Mouse (Mus musculus): ENCODE data around the gene Gata1. TPM values are rescaled to one million over a fixed set of nuclear protein-coding genes. Genes with fewer than 3 reads are reported as not detected.

Gene Gata1
- total RNA-seq, 1 experiment = 1.1 TPM

DNA sequence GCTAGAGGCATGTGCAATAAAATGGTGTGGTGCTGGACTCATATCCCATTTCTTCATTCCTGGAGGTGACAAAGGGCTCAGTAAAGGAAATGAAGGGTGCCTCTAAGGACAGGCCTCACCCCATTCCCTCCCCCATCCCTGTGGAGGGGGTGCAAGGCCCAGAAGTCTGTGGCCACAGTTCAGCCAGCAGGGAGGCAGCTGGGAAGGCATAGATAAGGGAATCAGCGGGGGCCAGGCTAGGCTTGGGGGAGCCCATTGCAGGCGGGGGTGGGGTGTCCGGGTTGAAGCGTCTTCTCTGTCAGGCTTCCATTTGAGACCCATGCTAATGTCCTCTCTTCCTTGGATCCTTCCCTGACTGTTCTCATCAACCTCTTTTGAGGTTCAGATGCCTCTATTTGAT lies 6.6 kb downstream of the Gata1 start:
- peaks cover 0 to 5% of the 10 kb centered on the region in 2 experiments; a peak in 1 of 4 replicates for H3K4me1 ChIP-seq (ENCODE audit: control insufficient read depth in 2 of 2, insufficient read depth in 2 of 2, low read length in 2 of 2, poor library complexity in 1 of 2)
- in situ Hi-C loops (cut with MboI; ENCODE audit: low sequenced_read_pairs in 2 of 2, unreplicated experiment in 2 of 2) = no loop called here
- no peak overlapping the region for H3K9ac ChIP-seq (ENCODE audit: insufficient read depth, low read depth, low read length, poor library complexity, severe bottlenecking)
- H3K27ac ChIP-seq (ENCODE audit: insufficient read depth, low read depth, low read length, poor library complexity, severe bottlenecking) = no peak overlapping the region
- TF ChIP-seq CHD2 (IDR thresholded peaks at IDR 0.05; ENCODE audit: low read depth, low read length) (no peak), MAFK (IDR thresholded peaks at IDR 0.05; ENCODE audit: insufficient read depth, low read depth, low read length) (no peak), ZNF384 (IDR thresholded peaks at IDR 0.05; ENCODE audit: low read depth, low read length) (no peak), ZC3H11A (IDR thresholded peaks at IDR 0.05; ENCODE audit: borderline replicate concordance, low read depth, low read length) (no peak), HCFC1 (IDR thresholded peaks at IDR 0.05; ENCODE audit: borderline replicate concordance, insufficient read depth, low read length) (no peak)
- H3K4me3 ChIP-seq (ENCODE audit: insufficient read depth in 1 of 2, low read depth in 1 of 2, low read length in 2 of 2, poor library complexity in 1 of 2, severe bottlenecking in 1 of 2) = no peak overlapping the region
- no peaks in the 10 kb centered on the region for H3K36me3 ChIP-seq (ENCODE audit: control insufficient read depth, insufficient read depth, low read length, poor library complexity, severe bottlenecking)
- no peak for DNase-seq (ENCODE audit: low read depth, low spot score)
- no peaks in the 10 kb centered on the region for H3K9me3 ChIP-seq (ENCODE audit: control insufficient read depth, insufficient read depth, low read depth, low read length)

DNA sequence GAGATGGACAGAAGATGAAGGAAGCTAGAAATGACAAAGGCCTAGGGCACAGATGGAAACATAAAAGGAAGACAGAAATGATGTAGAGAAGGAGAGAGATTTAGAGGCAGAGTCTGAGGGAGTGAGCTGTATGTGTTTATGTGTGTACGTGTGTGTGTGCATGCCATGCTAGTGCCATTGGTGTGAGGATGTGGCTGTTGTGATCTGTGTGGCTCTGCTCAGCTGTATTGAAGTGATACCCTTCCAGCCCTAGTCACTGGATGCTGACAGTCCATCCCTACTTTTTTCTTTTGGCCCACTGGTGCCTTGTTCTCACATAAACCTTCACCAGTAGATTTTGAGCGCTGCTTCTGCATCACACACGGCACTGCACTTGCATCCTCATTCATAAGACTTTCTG lies 9.0 kb downstream of the Gata1 start:
- Histone ChIP-seq H3K9me3 (ENCODE audit: control insufficient read depth, insufficient read depth, low read depth, low read length) (no peaks in the 10 kb centered on the region), H3K9ac (ENCODE audit: insufficient read depth, low read depth, low read length, poor library complexity, severe bottlenecking) (no peak overlapping the region), H3K27ac (ENCODE audit: insufficient read depth, low read depth, low read length, poor library complexity, severe bottlenecking) (no peak overlapping the region), H3K4me1 (ENCODE audit: control insufficient read depth in 2 of 2, insufficient read depth in 2 of 2, low read length in 2 of 2, poor library complexity in 1 of 2) (peaks cover 0 to 6% of the 10 kb centered on the region in 2 experiments; a peak in 1 of 4 replicates), H3K36me3 (ENCODE audit: control insufficient read depth, insufficient read depth, low read length, poor library complexity, severe bottlenecking) (no peaks in the 10 kb centered on the region), H3K4me3 (ENCODE audit: insufficient read depth in 1 of 2, low read depth in 1 of 2, low read length in 2 of 2, poor library complexity in 1 of 2, severe bottlenecking in 1 of 2) (no peak overlapping the region)
- in situ Hi-C loops (cut with MboI; ENCODE audit: low sequenced_read_pairs in 2 of 2, unreplicated experiment in 2 of 2) = no loop called here
- TF ChIP-seq ZNF384 (IDR thresholded peaks at IDR 0.05; ENCODE audit: low read depth, low read length) = no peak
- no peak for TF ChIP-seq ZC3H11A (IDR thresholded peaks at IDR 0.05; ENCODE audit: borderline replicate concordance, low read depth, low read length)
- no peak for TF ChIP-seq HCFC1 (IDR thresholded peaks at IDR 0.05; ENCODE audit: borderline replicate concordance, insufficient read depth, low read length)
- no peak for TF ChIP-seq MAFK (IDR thresholded peaks at IDR 0.05; ENCODE audit: insufficient read depth, low read depth, low read length)
- TF ChIP-seq CHD2 (IDR thresholded peaks at IDR 0.05; ENCODE audit: low read depth, low read length) = no peak
- no peak for DNase-seq (ENCODE audit: low read depth, low spot score)

DNA sequence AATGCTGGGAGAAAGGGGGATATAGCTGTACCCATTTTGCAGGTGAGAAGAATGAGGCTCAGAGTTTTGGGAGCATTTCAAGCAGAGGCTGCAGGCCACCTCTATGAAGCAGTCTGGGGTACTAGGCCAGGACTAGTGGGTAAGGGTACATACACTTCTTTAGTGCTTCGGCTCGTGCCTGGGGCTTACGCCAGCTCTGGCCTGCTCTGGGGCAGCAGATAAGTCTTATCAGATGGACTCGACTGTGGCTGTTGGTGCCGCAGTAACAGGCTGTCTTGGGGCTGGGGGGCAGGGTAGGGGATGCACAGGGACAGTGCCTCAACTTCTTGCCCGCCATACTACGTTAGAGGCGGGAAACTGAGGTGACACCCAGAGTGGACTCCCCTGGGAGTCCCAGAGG lies 9.6 kb downstream of the Gata1 start:
- no peak overlapping the region for H3K27ac ChIP-seq (ENCODE audit: insufficient read depth, low read depth, low read length, poor library complexity, severe bottlenecking)
- in situ Hi-C loops (cut with MboI; ENCODE audit: low sequenced_read_pairs in 2 of 2, unreplicated experiment in 2 of 2) = no loop called here
- H3K4me3 ChIP-seq (ENCODE audit: insufficient read depth in 1 of 2, low read depth in 1 of 2, low read length in 2 of 2, poor library complexity in 1 of 2, severe bottlenecking in 1 of 2) = no peak overlapping the region
- no peak for TF ChIP-seq ZNF384 (IDR thresholded peaks at IDR 0.05; ENCODE audit: low read depth, low read length)
- TF ChIP-seq CHD2 (IDR thresholded peaks at IDR 0.05; ENCODE audit: low read depth, low read length) = no peak
- no peak for TF ChIP-seq ZC3H11A (IDR thresholded peaks at IDR 0.05; ENCODE audit: borderline replicate concordance, low read depth, low read length)
- no peak for TF ChIP-seq MAFK (IDR thresholded peaks at IDR 0.05; ENCODE audit: insufficient read depth, low read depth, low read length)
- no peak for TF ChIP-seq HCFC1 (IDR thresholded peaks at IDR 0.05; ENCODE audit: borderline replicate concordance, insufficient read depth, low read length)
- H3K4me1 ChIP-seq (ENCODE audit: control insufficient read depth in 2 of 2, insufficient read depth in 2 of 2, low read length in 2 of 2, poor library complexity in 1 of 2) = peaks cover 0 to 6% of the 10 kb centered on the region in 2 experiments; a peak in 1 of 4 replicates
- H3K9me3 ChIP-seq (ENCODE audit: control insufficient read depth, insufficient read depth, low read depth, low read length) = no peaks in the 10 kb centered on the region
- no peak for DNase-seq (ENCODE audit: low read depth, low spot score)
- H3K9ac ChIP-seq (ENCODE audit: insufficient read depth, low read depth, low read length, poor library complexity, severe bottlenecking) = no peak overlapping the region
- H3K36me3 ChIP-seq (ENCODE audit: control insufficient read depth, insufficient read depth, low read length, poor library complexity, severe bottlenecking) = no peaks in the 10 kb centered on the region

DNA sequence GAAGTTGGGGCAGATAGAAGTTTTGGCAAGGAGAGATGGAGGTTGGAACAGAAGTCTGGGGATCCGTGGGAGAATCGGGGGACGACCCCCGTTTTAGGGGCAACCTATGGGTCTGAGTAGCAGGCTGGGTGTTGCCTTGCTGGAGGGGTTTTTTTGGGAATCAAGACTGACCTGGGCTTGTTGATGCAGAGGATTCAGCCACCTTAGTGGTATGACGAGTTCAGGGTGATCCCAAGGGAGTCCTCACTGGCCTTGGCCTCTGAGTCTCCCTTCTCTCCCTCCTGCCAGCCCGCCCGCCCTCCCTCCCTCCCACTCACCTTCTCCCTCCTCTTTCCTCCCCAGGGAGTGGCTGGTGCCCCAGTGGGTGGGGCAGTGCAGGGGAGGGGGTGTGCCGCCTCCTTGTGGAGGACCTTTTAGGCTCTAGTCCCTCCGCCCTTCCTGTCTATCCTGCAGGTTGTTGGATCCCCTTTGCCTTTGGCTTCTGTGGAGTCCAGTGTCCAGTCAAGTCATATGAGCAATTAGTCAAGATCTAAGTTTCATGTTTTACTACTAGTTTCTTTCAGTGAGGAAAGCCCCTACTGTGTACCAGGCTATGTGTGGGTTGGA lies 10.2 kb downstream of the Gata1 start:
- Histone ChIP-seq H3K9me3 (ENCODE audit: control insufficient read depth, insufficient read depth, low read depth, low read length) (no peaks in the 10 kb centered on the region), H3K4me3 (ENCODE audit: insufficient read depth in 1 of 2, low read depth in 1 of 2, low read length in 2 of 2, poor library complexity in 1 of 2, severe bottlenecking in 1 of 2) (no peak overlapping the region), H3K27ac (ENCODE audit: insufficient read depth, low read depth, low read length, poor library complexity, severe bottlenecking) (no peak overlapping the region), H3K4me1 (ENCODE audit: control insufficient read depth in 2 of 2, insufficient read depth in 2 of 2, low read length in 2 of 2, poor library complexity in 1 of 2) (peaks cover 0 to 6% of the 10 kb centered on the region in 2 experiments; a peak in 1 of 4 replicates), H3K36me3 (ENCODE audit: control insufficient read depth, insufficient read depth, low read length, poor library complexity, severe bottlenecking) (no peaks in the 10 kb centered on the region), H3K9ac (ENCODE audit: insufficient read depth, low read depth, low read length, poor library complexity, severe bottlenecking) (no peak overlapping the region)
- no peak for DNase-seq (ENCODE audit: low read depth, low spot score)
- TF ChIP-seq ZNF384 (IDR thresholded peaks at IDR 0.05; ENCODE audit: low read depth, low read length) = no peak
- no peak for TF ChIP-seq CHD2 (IDR thresholded peaks at IDR 0.05; ENCODE audit: low read depth, low read length)
- no peak for TF ChIP-seq ZC3H11A (IDR thresholded peaks at IDR 0.05; ENCODE audit: borderline replicate concordance, low read depth, low read length)
- no peak for TF ChIP-seq MAFK (IDR thresholded peaks at IDR 0.05; ENCODE audit: insufficient read depth, low read depth, low read length)
- TF ChIP-seq HCFC1 (IDR thresholded peaks at IDR 0.05; ENCODE audit: borderline replicate concordance, insufficient read depth, low read length) = no peak
- in situ Hi-C loops (cut with MboI; ENCODE audit: low sequenced_read_pairs in 2 of 2, unreplicated experiment in 2 of 2) = no loop called here
